Mouse (Mus musculus): ENCODE measurements around the gene Gm20388. TPM values are rescaled to one million over a fixed set of nuclear protein-coding genes. Genes with fewer than 3 reads are reported as not detected.
"Not testable (repeated sequence)": the region's sequence is repeated elsewhere in the genome, so short reads cannot be mapped to it uniquely, and the experiment has no call there.

Gm20388 gene
- polyA plus RNA-seq, 1 experiment from 2014 or later: not detected

DNA sequence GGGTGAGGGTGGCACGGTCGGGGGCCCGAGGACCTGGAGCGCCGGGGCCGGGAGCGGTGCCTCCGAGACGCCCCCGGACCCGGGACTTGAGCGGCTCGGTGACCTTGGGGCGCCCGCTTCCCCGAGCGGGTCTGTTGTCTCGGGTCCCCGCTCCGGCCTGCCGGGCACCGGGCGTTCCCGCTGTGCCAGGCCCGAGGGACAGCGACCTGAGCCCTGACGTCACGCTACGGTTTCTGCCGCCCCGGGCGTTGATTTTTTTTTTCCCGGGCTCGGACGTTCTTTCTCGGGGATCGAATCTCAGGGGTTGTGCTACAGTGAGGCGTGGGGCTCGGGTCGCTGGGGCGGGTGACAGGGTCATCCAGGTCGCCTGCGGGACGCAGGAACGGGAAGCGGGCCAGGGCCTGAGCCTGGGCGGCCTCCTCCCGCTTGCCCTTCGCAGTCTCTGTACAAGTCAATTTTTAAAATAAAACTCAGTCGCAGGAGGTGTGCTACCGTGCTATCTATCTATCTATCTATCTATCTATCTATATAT lies 757.8 kb downstream of the Gm20388 start, which contains the start of gene Emc8:
Emc8 (minus strand) TSS at position 200 of the 532 bp plus-strand sequence.
- Histone ChIP-seq H3K27me3 (no peaks in the 10 kb centered on the region), H3K27ac (replicated peaks) (peak within 1 kb of the TSS; percentile 82), H3K4me3 (peak within 1 kb of the TSS; percentile 97), H3K9ac (replicated peaks) (peak within 1 kb of the TSS; percentile 87), H3K4me1 (peaks cover 47% of the 10 kb centered on the region), H3K36me3 (peaks cover 33% of the 10 kb centered on the region), H3K9me3 (no peaks in the 10 kb centered on the region), H3K4me2 (replicated peaks) (peak within 1 kb of the TSS; percentile 93)
- WGBS: under 1% methylated on average over 51 of the region's 51 CpGs
- no peak for ATAC-seq (replicated peaks)

DNA sequence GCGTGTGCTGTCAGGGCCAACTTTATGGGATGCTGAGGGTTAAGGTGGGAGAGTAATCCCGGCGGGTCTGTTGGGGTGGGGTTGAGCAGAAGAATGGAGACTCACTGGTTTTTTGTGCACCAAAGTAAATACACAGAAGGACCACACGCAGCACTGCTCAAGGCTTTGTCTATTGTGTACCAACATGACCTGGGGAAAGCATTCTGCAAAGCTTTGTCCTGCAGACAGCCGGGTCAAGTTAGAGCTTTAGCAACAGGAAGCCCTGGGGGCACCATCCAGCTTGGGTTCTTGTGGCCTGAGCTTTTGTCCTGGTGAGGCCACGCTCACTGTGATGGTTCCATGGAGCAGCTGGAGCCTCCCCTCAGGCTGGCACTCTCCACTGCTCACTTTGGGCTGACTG lies 761.1 kb downstream of the Gm20388 start:
- no peak for ATAC-seq (replicated peaks)
- Histone ChIP-seq H3K4me2 (replicated peaks) (no peak overlapping the region), H3K9me3 (no peaks in the 10 kb centered on the region), H3K27me3 (no peaks in the 10 kb centered on the region), H3K4me3 (no peak overlapping the region), H3K36me3 (peaks cover 42% of the 10 kb centered on the region), H3K27ac (replicated peaks) (no peak overlapping the region), H3K4me1 (peaks cover 19% of the 10 kb centered on the region), H3K9ac (replicated peaks) (no peak overlapping the region)
- 49% methylated on average over 6 of the region's 6 CpGs for WGBS

DNA sequence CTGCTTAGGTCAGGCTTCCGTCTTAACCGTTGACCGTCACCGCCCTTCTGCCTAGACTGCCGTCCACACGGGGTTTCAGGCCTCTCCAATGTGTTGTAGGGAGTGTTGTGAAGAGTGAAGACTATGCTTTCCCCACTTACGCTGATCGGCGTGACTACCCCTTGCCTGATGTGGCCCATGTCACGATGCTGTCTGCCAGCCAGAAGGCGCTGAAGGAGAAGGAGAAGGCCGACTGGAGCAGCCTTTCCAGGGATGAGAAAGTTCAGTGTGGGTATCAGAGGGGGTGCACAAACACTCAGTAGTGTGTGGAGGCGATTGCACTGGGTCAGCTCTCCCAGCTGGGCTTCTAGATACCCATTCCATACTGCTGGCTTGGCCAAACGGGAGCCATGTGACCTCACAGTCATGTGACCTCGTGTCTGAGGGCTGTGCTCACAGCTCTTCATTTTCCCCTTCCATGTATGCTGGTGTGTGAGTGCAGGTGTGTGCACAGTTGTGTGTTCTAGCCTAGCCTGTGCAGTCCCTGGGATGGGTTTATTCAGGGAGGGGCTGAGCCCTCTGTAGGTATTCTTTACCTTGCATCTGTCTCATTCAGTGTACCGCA lies 762.1 kb downstream of the Gm20388 start:
- peaks cover 14% of the 10 kb centered on the region for H3K4me1 ChIP-seq
- no peak overlapping the region for H3K4me2 ChIP-seq (replicated peaks)
- ATAC-seq (replicated peaks): no peak
- no peak overlapping the region for H3K4me3 ChIP-seq
- H3K27ac ChIP-seq (replicated peaks): no peak overlapping the region
- no peaks in the 10 kb centered on the region for H3K9me3 ChIP-seq
- peaks cover 42% of the 10 kb centered on the region for H3K36me3 ChIP-seq
- 92% methylated on average over 16 of the region's 16 CpGs for WGBS
- H3K9ac ChIP-seq (replicated peaks): no peak overlapping the region
- H3K27me3 ChIP-seq: no peaks in the 10 kb centered on the region

DNA sequence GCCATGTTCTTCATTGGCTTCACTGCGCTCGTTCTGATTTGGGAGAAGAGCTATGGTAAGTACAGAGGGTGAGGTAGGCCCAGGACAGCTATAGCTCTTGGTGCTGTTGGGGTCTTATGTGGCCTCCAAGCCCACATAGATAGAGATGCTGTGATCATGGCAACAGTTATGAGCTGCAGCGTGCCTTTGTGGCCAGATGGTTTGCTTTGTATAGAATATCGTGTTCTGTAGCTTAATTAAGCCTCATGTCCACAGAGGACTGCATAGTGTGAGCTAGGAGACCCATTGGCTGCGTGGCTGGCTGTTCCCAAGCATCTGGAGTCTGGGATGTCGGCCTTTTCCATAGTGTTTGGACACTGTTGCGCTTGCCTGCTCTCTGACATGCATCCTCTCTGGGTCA lies 762.7 kb downstream of the Gm20388 start:
- WGBS: 91% methylated on average over 7 of the region's 7 CpGs
- Histone ChIP-seq H3K27ac (replicated peaks) (no peak overlapping the region), H3K9me3 (no peaks in the 10 kb centered on the region), H3K4me3 (no peak overlapping the region), H3K4me1 (peaks cover 14% of the 10 kb centered on the region), H3K27me3 (no peaks in the 10 kb centered on the region), H3K36me3 (peaks cover 42% of the 10 kb centered on the region), H3K9ac (replicated peaks) (no peak overlapping the region), H3K4me2 (replicated peaks) (no peak overlapping the region)
- no peak for ATAC-seq (replicated peaks)

DNA sequence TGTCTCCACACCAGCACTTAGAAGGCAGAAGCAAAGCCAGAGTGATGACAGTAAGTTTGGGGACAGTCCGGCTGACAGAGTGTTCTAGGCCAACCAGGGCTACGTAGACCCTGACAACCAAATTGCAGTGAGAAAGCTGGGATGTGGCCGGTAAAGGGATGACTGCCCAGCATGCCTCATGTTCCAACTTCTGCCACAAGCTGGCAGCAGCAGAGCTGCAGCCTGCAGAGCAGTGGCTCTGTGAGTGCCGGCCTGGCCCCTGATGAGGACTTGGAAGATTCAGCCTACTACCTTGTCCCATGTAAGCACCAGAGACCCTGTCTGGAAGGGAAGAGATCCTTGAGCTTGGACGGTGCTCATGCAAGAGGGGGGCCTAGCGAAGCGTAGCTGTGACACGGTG lies 765.1 kb downstream of the Gm20388 start:
- 73% methylated on average over 8 of the region's 8 CpGs for WGBS
- Histone ChIP-seq H3K4me3 (no peak overlapping the region), H3K4me1 (no peaks in the 10 kb centered on the region), H3K4me2 (replicated peaks) (no peak overlapping the region), H3K27me3 (no peaks in the 10 kb centered on the region), H3K27ac (replicated peaks) (no peak overlapping the region), H3K9me3 (no peaks in the 10 kb centered on the region), H3K36me3 (peaks cover 33% of the 10 kb centered on the region), H3K9ac (replicated peaks) (no peak overlapping the region)
- no peak for ATAC-seq (replicated peaks)

DNA sequence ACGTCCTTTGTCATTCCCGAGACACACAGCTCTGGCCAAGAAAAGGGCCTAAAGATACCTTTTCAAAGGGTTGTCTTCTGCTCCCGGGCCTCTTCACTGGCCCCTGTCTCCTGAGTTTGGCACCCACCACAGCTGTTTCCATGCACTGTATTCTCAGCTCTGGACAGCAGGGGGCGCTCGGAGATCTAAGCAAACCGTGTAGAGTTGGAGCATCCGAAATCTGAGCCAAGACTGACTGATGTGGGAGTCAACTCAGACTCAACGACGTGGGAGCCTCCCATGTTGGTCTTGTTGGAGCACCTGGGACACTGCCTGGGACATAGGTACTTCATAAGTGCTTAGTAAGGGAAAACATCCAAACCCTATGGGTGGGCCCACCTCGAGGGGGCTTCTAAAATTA lies 767.8 kb downstream of the Gm20388 start:
- WGBS: 12% methylated on average over 10 of the region's 10 CpGs
- no peak overlapping the region for H3K27ac ChIP-seq (replicated peaks)
- no peaks in the 10 kb centered on the region for H3K4me1 ChIP-seq
- peak; percentile 53 for ATAC-seq (replicated peaks)
- H3K9me3 ChIP-seq: no peaks in the 10 kb centered on the region
- no peaks in the 10 kb centered on the region for H3K27me3 ChIP-seq
- no peak overlapping the region for H3K4me2 ChIP-seq (replicated peaks)
- no peak overlapping the region for H3K4me3 ChIP-seq
- H3K9ac ChIP-seq (replicated peaks): no peak overlapping the region
- H3K36me3 ChIP-seq: peaks cover 9% of the 10 kb centered on the region

DNA sequence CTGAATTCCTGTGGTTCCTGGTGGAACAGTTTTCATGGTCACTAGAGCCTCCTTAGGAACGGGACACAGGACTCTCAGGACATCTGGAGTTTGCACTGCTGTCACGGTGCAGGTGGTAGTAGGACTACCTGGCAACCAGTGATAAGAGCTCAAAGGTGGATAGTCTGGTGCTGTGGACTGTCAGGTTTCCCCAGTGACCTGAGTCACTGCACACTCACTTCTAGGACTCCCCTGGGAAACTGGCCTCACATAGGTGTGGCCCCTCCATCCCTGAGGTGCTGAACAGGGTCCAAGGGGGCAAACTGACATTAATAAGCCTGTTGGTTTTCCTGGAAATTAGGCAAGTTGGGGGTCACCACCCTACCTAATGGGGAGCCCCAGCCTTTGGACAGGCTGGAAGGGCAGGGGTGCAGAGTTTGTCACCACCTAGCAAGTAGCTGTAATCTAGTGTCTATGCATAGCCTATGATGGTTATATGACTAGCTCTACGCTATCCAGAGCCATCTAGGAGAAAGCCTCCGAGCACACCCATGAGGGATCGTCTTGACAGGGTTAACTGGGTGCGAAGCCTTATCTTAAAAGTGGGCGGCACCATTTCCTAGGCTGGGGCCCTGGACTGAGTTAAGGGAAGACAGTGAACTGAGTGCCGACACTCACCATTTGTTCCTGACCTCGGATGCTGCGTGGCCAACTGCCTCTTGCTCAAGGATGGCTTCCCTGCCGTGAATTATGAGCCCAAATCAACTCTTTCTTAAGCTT lies 769.2 kb downstream of the Gm20388 start:
- ATAC-seq (replicated peaks): no peak
- WGBS: 81% methylated on average over 11 of the region's 11 CpGs
- no peak overlapping the region for H3K9ac ChIP-seq (replicated peaks)

DNA sequence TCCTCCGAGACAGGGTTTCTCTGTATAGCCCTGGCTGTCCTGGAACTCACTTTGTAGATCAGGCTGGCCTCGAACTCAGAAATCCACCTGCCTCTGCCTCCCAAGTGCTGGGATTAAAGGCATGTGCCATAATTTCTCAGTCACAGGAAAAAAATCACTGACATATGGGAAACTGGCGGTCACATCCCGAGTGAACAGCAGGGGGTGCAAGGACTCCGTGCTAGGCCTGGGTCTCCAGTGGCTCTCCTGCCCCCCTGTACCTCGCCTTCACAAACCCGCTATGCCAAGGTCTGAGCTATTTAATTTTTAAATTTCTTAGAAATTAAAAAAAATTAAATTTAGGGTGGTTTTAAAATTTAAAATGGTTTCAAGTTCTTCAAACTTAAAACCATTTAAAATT lies 769.8 kb downstream of the Gm20388 start:
- 64% methylated on average over 7 of the region's 7 CpGs for WGBS
- ATAC-seq (replicated peaks); H3K36me3 ChIP-seq; H3K4me2 ChIP-seq (replicated peaks); H3K9ac ChIP-seq (replicated peaks); H3K4me3 ChIP-seq; H3K27ac ChIP-seq (replicated peaks); H3K4me1 ChIP-seq; H3K9me3 ChIP-seq; H3K27me3 ChIP-seq: not testable (repeated sequence)

More for the DNA sequence above, 769.2 kb downstream of the Gm20388 start:
- H3K27ac ChIP-seq (replicated peaks): no peak overlapping the region
- H3K4me1 ChIP-seq: no peaks in the 10 kb centered on the region
- H3K4me3 ChIP-seq: no peak overlapping the region
- H3K27me3 ChIP-seq: no peaks in the 10 kb centered on the region
- H3K36me3 ChIP-seq: no peaks in the 10 kb centered on the region
- no peaks in the 10 kb centered on the region for H3K9me3 ChIP-seq
- no peak overlapping the region for H3K4me2 ChIP-seq (replicated peaks)

DNA sequence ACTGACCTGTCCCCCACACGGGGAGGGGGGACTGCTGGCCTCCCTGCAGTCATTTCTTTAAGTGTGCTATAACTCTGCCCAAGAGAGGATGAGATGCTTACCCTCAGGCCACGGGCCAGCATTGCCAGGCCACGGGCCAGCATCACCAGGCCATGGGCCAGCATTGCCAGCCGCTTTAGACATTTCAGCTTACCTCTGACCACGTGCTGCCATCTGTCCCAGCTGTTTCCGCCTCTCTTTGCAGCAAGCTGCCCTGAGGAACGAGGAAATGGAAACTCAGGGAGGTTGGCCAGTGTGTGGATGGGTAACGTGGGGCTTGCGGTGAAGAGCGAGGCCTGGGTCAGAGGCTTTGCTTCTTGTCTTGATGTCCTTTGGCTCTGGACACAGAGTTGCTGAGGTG lies 770.5 kb downstream of the Gm20388 start:
- Histone ChIP-seq H3K4me3 (no peak overlapping the region), H3K27me3 (no peaks in the 10 kb centered on the region), H3K27ac (replicated peaks) (no peak overlapping the region), H3K36me3 (no peaks in the 10 kb centered on the region), H3K9ac (replicated peaks) (no peak overlapping the region), H3K9me3 (no peaks in the 10 kb centered on the region), H3K4me2 (replicated peaks) (no peak overlapping the region), H3K4me1 (no peaks in the 10 kb centered on the region)
- no peak for ATAC-seq (replicated peaks)
- 76% methylated on average over 10 of the region's 10 CpGs for whole genome bisulfite sequencing

DNA sequence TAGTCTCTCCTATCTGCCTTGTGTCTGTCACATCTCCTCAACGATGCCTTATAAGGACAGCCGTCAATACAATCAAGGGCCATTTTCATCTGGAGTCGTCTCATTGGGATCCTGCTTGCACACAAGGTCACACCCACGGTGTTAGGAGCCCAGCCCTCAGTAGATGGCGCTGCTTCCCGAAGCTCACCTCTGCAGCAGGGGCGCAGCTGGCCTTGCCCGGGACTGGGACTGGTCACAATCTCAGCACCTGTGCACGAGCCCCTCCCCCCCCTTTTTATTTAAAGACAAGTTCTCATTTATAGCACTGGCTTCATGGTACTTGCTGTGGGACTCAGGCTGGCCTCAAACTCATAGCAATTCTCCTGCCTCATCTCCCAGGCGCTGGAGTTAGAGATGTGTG lies 773.0 kb downstream of the Gm20388 start:
- 12% methylated on average over 10 of the region's 10 CpGs for WGBS
- no peak overlapping the region for H3K9ac ChIP-seq (replicated peaks)
- H3K27me3 ChIP-seq: no peaks in the 10 kb centered on the region
- no peak for ATAC-seq (replicated peaks)
- no peak overlapping the region for H3K4me3 ChIP-seq
- H3K36me3 ChIP-seq: no peaks in the 10 kb centered on the region
- no peak overlapping the region for H3K27ac ChIP-seq (replicated peaks)
- H3K4me1 ChIP-seq: no peaks in the 10 kb centered on the region
- H3K4me2 ChIP-seq (replicated peaks): no peak overlapping the region
- no peaks in the 10 kb centered on the region for H3K9me3 ChIP-seq

DNA sequence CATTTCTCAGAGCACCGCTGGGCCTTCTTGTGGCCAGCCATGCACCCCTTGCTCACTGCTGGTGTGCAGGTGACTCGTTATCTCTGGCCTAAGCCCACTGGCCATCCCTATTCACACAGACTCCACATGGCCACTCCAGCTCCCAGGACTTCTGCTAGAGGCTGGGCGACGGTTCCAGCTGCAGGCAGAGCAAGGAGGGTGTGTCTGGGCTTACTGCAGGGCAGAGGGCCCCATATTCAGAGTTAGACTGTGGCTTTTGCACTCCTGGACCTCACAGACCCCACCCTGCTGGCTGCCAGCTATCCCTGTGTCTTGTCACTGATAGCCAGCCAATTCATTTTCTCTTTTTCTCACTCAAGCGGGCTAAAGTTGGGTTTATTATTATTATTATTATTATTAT lies 773.4 kb downstream of the Gm20388 start:
- no peaks in the 10 kb centered on the region for H3K9me3 ChIP-seq
- no peaks in the 10 kb centered on the region for H3K4me1 ChIP-seq
- WGBS: 54% methylated on average over 5 of the region's 5 CpGs
- no peak overlapping the region for H3K4me2 ChIP-seq (replicated peaks)
- no peak overlapping the region for H3K4me3 ChIP-seq
- H3K36me3 ChIP-seq: no peaks in the 10 kb centered on the region
- no peak for ATAC-seq (replicated peaks)
- H3K27ac ChIP-seq (replicated peaks): no peak overlapping the region
- H3K27me3 ChIP-seq: no peaks in the 10 kb centered on the region
- no peak overlapping the region for H3K9ac ChIP-seq (replicated peaks)

DNA sequence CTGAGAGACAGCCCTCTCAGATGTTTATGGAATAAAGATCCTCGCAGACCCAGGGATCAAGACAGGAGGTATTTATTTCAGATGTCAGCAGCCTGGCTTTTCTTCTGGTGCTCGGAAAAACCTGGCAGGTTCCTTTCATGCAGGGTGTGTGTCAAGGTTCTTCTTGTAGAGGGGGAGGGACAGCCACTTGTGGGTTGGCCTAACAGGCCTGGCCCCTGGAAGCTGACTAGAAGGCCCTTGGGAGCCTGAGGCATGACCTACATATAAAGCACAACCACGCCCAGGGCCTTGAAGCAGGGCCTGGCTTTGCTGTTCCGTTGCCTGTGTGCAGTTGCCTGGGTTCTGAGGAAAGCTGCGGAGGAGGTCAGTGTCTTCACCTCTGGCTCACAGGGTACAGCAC lies 774.5 kb downstream of the Gm20388 start:
- 85% methylated on average over 5 of the region's 5 CpGs for WGBS
- Histone ChIP-seq H3K4me3 (no peak overlapping the region), H3K4me2 (replicated peaks) (no peak overlapping the region), H3K9ac (replicated peaks) (no peak overlapping the region), H3K9me3 (no peaks in the 10 kb centered on the region), H3K4me1 (no peaks in the 10 kb centered on the region), H3K27me3 (no peaks in the 10 kb centered on the region), H3K27ac (replicated peaks) (no peak overlapping the region), H3K36me3 (no peaks in the 10 kb centered on the region)
- no peak for ATAC-seq (replicated peaks)

Data from forebrain, embryonic 15.5 days (tissue).